Mouse (Mus musculus): ENCODE measurements at regions not wholly inside any gene's neighbourhood (a gene's known extent, or its start where the extent isn't known, plus 50 kb on each side); places are given as distances from the start of the nearest gene placed in this dataset.
A peak's percentile ranks its signal among the peaks of the same experiment; 100 is the strongest.

GRCm38 (mm10) chr4:95339822-95340221, 217.5 kb upstream of the Fggy start:
- WGBS, result 73% methylated on average over 2 of the region's 2 CpGs
- Histone ChIP-seq H3K4me2 (no peak overlapping the region), H3K27ac (no peak overlapping the region), H3K4me1 (no peaks in the 10 kb centered on the region), H3K27me3 (no peaks in the 10 kb centered on the region), H3K36me3 (no peaks in the 10 kb centered on the region), H3K9me3 (no peaks in the 10 kb centered on the region; the same call in 1 of the 2 replicates), H3K4me3 (no peak overlapping the region), H3K9ac (no peak overlapping the region)
- no peak for ATAC-seq (ENCODE audit: insufficient number of reproducible peaks, insufficient read depth, low FRiP score, low TSS enrichment, low read depth)

GRCm38 (mm10) chr4:95340926-95341325, 216.4 kb upstream of the Fggy start:
- H3K4me2 ChIP-seq, result no peak overlapping the region
- ATAC-seq (ENCODE audit: insufficient number of reproducible peaks, insufficient read depth, low FRiP score, low TSS enrichment, low read depth), result no peak
- no peaks in the 10 kb centered on the region; the same call in 1 of the 2 replicates for H3K9me3 ChIP-seq
- WGBS, result 67% methylated on average over 3 of the region's 3 CpGs
- H3K4me1 ChIP-seq, result no peaks in the 10 kb centered on the region
- H3K4me3 ChIP-seq, result no peak overlapping the region
- H3K36me3 ChIP-seq, result no peaks in the 10 kb centered on the region
- H3K9ac ChIP-seq, result no peak overlapping the region
- no peaks in the 10 kb centered on the region for H3K27me3 ChIP-seq
- H3K27ac ChIP-seq, result no peak overlapping the region

- Histone ChIP-seq H3K9ac (no peak overlapping the region), H3K4me3 (no peak overlapping the region), H3K27ac (no peak overlapping the region), H3K36me3 (no peaks in the 10 kb centered on the region), H3K4me1 (0 out of 2 replicates have a peak, but pooled peaks cover 5% of the 10 kb centered on the region), H3K27me3 (no peaks in the 10 kb centered on the region), H3K9me3 (no peaks in the 10 kb centered on the region), H3K4me2 (no peak overlapping the region)
- ATAC-seq (ENCODE audit: insufficient number of reproducible peaks, insufficient read depth, low FRiP score, low TSS enrichment, low read depth), result no peak
- WGBS, result 67% methylated on average over 3 of the region's 3 CpGs
Observed at GRCm38 (mm10) chr4:95346722-95347197, 210.5 kb upstream of the Fggy start.

GRCm38 (mm10) chr4:95347436-95347835, 209.9 kb upstream of the Fggy start:
- Histone ChIP-seq H3K4me2 (no peak overlapping the region), H3K4me1 (0 out of 2 replicates have a peak, but pooled peaks cover 5% of the 10 kb centered on the region), H3K9me3 (no peaks in the 10 kb centered on the region), H3K9ac (no peak overlapping the region), H3K27me3 (no peaks in the 10 kb centered on the region), H3K4me3 (no peak overlapping the region), H3K36me3 (no peaks in the 10 kb centered on the region), H3K27ac (no peak overlapping the region)
- no peak for ATAC-seq (ENCODE audit: insufficient number of reproducible peaks, insufficient read depth, low FRiP score, low TSS enrichment, low read depth)
- WGBS, result 81% methylated on average over 2 of the region's 2 CpGs

- ATAC-seq (ENCODE audit: insufficient number of reproducible peaks, insufficient read depth, low FRiP score, low TSS enrichment, low read depth), result no peak
- Histone ChIP-seq H3K36me3 (no peaks in the 10 kb centered on the region), H3K9ac (no peak overlapping the region), H3K9me3 (no peaks in the 10 kb centered on the region), H3K4me3 (no peak overlapping the region), H3K4me1 (0 out of 2 replicates have a peak, but pooled peaks cover 5% of the 10 kb centered on the region), H3K4me2 (no peak overlapping the region), H3K27me3 (no peaks in the 10 kb centered on the region), H3K27ac (no peak overlapping the region)
- WGBS, result 75% methylated on average over 4 of the region's 4 CpGs
Observed at GRCm38 (mm10) chr4:95348405-95349123, 208.7 kb upstream of the Fggy start.

DNA sequence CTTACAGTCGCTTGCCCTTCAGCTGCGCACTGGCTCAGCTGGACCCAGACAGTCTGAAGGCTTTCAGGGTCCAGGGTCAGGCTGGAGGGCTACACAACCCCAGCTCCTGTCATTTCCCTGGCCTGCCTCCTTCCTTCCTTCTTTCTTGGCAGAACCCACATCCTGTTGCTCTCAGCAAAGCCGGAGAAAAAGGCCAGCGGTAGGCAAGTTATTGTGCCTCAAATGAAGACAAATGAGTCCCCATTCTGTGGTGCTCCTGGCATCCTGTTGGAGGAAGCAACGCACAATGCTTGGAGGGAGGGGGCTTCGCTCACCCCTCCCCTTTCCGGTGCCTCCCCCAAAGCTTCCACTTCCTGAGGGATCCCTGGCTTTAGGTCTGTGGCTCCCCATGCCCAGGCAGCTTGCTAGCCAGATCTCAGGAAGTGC, 203.4 kb upstream of the Fggy start:
- WGBS, result 46% methylated on average over 7 of the region's 7 CpGs
- Histone ChIP-seq H3K27ac (0 out of 2 replicates have a peak overlapping the region, but pooled peaks have one; percentile 29), H3K4me2 (no peak overlapping the region), H3K36me3 (no peaks in the 10 kb centered on the region), H3K4me1 (peaks cover 7% of the 10 kb centered on the region), H3K9me3 (no peaks in the 10 kb centered on the region), H3K4me3 (no peak overlapping the region), H3K9ac (no peak overlapping the region), H3K27me3 (no peaks in the 10 kb centered on the region)
- ATAC-seq (ENCODE audit: insufficient number of reproducible peaks, insufficient read depth, low FRiP score, low TSS enrichment, low read depth), result no peak

- no peaks in the 10 kb centered on the region for H3K9me3 ChIP-seq
- H3K9ac ChIP-seq, result no peak overlapping the region
- H3K4me3 ChIP-seq, result no peak overlapping the region
- H3K36me3 ChIP-seq, result no peaks in the 10 kb centered on the region
- peaks cover 6% of the 10 kb centered on the region for H3K4me1 ChIP-seq
- H3K27ac ChIP-seq, result no peak overlapping the region
- WGBS, result 73% methylated on average over 2 of the region's 2 CpGs
- ATAC-seq (ENCODE audit: insufficient number of reproducible peaks, insufficient read depth, low FRiP score, low TSS enrichment, low read depth), result no peak
- no peaks in the 10 kb centered on the region for H3K27me3 ChIP-seq
- H3K4me2 ChIP-seq, result no peak overlapping the region
Observed at GRCm38 (mm10) chr4:95358674-95359073, 198.6 kb upstream of the Fggy start.

DNA sequence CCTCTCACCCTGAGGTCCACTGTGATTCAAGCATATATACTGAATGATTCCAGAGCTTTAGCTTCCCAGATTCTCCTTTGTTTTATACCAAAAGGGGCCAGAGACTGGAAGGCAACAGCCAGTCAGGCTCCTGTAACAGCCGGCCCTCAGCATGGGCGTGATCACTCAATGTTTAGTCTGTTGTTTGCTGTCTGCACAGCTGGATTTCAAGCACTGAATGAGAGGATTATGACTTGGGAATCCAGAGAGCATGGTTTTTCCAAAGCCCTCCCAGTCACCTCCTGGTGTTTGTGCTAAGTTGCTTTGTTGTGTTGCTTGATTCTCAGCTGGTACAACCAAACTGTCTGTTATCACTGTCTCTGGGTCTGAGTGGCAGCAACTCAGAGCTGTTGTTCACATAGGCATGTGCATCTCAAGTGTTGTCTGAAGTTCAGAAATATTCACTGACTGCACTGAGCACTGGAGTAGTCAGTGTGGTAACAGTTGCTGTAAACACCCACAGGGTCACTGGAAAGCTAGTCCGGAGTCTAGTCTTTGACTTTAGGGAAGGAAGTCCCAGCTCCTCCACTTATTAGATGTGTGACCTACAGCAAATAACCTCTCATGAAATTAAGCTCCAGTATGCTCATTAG, 196.9 kb upstream of the Fggy start:
- no peak overlapping the region for H3K27ac ChIP-seq
- H3K36me3 ChIP-seq, result no peaks in the 10 kb centered on the region
- no peak overlapping the region for H3K4me3 ChIP-seq
- H3K4me1 ChIP-seq, result no peaks in the 10 kb centered on the region
- no peaks in the 10 kb centered on the region for H3K27me3 ChIP-seq
- WGBS, result 60% methylated on average over 3 of the region's 3 CpGs
- no peak for ATAC-seq (ENCODE audit: insufficient number of reproducible peaks, insufficient read depth, low FRiP score, low TSS enrichment, low read depth)
- H3K4me2 ChIP-seq, result no peak overlapping the region
- H3K9me3 ChIP-seq, result no peaks in the 10 kb centered on the region
- no peak overlapping the region for H3K9ac ChIP-seq

GRCm38 (mm10) chr4:95364376-95365082, 192.8 kb upstream of the Fggy start:
- H3K27ac ChIP-seq, result no peak overlapping the region

DNA sequence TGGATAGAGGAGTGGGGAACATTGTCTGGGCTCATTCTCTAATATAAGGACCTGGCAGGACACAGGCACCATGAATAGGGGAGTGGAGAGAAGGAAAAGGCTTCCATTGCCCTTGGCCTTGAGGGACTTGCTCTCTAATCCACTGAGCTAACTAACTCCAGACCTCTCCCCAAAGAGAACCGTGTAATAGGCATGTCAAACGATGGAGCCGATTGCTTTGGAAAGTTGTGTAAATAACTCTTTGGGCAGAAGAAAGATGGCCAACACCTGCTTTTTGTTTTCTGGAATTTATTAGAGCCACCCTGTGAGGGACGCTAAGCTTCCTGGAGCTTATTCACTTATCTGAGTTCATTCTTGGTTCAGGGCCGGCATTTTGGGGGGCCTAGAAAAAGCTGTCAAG, 180.9 kb upstream of the Fggy start:
- Histone ChIP-seq H3K4me2 (no peak overlapping the region), H3K27ac (no peak overlapping the region)

More at GRCm38 (mm10) chr4:95364376-95365082, 192.8 kb upstream of the Fggy start:
- Histone ChIP-seq H3K4me1 (no peaks in the 10 kb centered on the region), H3K4me2 (no peak overlapping the region), H3K9ac (no peak overlapping the region), H3K27me3 (no peaks in the 10 kb centered on the region), H3K4me3 (no peak overlapping the region), H3K9me3 (no peaks in the 10 kb centered on the region), H3K36me3 (no peaks in the 10 kb centered on the region)
- ATAC-seq (ENCODE audit: insufficient number of reproducible peaks, insufficient read depth, low FRiP score, low TSS enrichment, low read depth), result no peak
- WGBS, result 91% methylated on average over 4 of the region's 4 CpGs

GRCm38 (mm10) chr4:95377222-95378134, 179.8 kb upstream of the Fggy start:
- no peaks in the 10 kb centered on the region for H3K9me3 ChIP-seq
- H3K36me3 ChIP-seq, result no peaks in the 10 kb centered on the region
- no peak overlapping the region for H3K9ac ChIP-seq
- no peak; the same call in 1 of the 2 replicates for ATAC-seq (ENCODE audit: insufficient number of reproducible peaks, insufficient read depth, low FRiP score, low TSS enrichment, low read depth)
- H3K4me3 ChIP-seq, result no peak overlapping the region
- H3K27ac ChIP-seq, result no peak overlapping the region
- H3K4me1 ChIP-seq, result peaks cover 21% of the 10 kb centered on the region
- 29% methylated on average over 9 of the region's 9 CpGs for WGBS
- no peaks in the 10 kb centered on the region for H3K27me3 ChIP-seq
- no peak overlapping the region for H3K4me2 ChIP-seq

More for the DNA sequence above, 180.9 kb upstream of the Fggy start:
- 27% methylated on average over 5 of the region's 5 CpGs for WGBS
- no peak for ATAC-seq (ENCODE audit: insufficient number of reproducible peaks, insufficient read depth, low FRiP score, low TSS enrichment, low read depth)
- Histone ChIP-seq H3K9me3 (no peaks in the 10 kb centered on the region), H3K27me3 (no peaks in the 10 kb centered on the region), H3K4me1 (peaks cover 21% of the 10 kb centered on the region), H3K36me3 (no peaks in the 10 kb centered on the region), H3K9ac (no peak overlapping the region), H3K4me3 (no peak overlapping the region)
